Mouse (Mus musculus): ENCODE data around the gene Phc2.

DNA sequence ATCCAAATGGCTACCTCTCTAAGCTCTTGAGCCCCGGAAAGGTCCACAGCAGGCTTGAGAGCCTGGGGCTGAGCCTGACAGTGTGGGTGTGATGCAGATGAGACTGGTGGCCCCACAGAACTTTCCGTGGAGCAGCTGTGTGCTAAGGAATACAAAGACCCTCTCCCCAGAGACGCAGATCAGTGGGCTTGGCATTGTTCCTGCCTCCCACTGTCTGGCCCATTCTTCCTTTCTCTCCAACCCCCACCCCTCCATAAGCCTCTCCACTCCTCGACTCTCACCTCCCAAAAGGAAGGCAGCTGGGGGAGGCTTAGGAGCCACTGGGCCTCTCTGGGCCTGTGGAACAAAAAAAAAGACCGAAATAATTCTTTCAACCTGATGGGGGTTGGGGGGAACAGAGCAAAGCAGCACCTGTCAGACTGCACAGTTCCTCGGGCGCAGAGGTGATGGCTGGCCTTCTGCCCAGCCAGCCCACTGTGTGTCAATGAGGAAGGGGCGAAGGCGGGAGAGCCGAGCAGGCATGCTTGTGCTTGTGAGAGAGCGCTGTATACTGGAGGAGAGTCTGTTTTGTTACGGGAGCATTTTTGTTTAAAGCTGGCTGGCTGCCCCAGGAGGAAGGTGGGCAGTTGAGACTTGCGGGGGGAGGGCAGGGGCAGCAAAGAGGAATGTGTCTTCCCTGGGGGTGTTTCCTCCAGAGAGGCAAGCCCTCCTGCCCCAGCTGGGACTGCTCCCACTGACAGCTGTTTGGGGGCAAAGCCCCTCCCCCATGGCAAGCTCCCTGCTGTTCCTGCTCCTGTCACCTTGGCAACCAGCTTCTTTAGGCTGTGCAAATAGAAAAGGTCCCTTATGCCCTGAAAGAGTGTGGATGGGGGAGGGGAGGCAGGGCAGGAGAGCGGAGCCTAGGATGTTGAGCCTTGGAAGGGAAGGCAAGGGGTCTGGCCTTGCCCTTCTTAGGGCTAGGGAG lies 61.0 kb downstream of the Phc2 start:
- TF ChIP-seq CTCF (IDR thresholded peaks at IDR 0.05; ENCODE audit: insufficient read depth, low read length) = no peak
- TF ChIP-seq POLR2A (IDR thresholded peaks at IDR 0.05; ENCODE audit: borderline replicate concordance, extremely low read depth, low read depth, low read length) = no peak
